Mouse (Mus musculus) intestine, embryonic 16.5 days (tissue): ENCODE measurements around the gene Trak2. TPM values are rescaled to one million over a fixed set of nuclear protein-coding genes. Genes with fewer than 3 reads are reported as not detected.

Source experiments
- ATAC-seq: fragments of 200-750 bp; cut with Nextera tagmentation; 2 replicates; pipeline ENCODE4 v1.8.0; 2017; ENCODE audit warnings: moderate TSS enrichment, moderate library complexity
- H3K27ac ChIP-seq: fragments of 300-500 bp; sonication (generic); 2 replicates; pipeline ENCODE4 v1.5.1; 2014; ENCODE audit warnings: mild to moderate bottlenecking, low read length
- H3K27me3 ChIP-seq: fragments of 300-500 bp; sonication (generic); replicated peaks from 2 replicates; pipeline ENCODE4 v1.6.1; 2014; ENCODE audit warnings: low read length, control low read depth, mixed read lengths; ENCODE audit not compliant: control insufficient read depth, insufficient read depth
- H3K36me3 ChIP-seq: fragments of 300-500 bp; sonication (generic); 2 replicates; pipeline ENCODE4 v1.6.1; 2014; ENCODE audit warnings: low read length, control low read depth; ENCODE audit not compliant: control insufficient read depth, insufficient read depth
- H3K4me1 ChIP-seq: fragments of 300-500 bp; sonication (generic); 2 replicates; pipeline ENCODE4 v1.6.1; 2014; ENCODE audit warnings: low read length, control low read depth, mixed read lengths; ENCODE audit not compliant: control insufficient read depth, insufficient read depth
- H3K4me2 ChIP-seq: fragments of 300-500 bp; sonication (generic); 2 replicates; pipeline ENCODE4 v1.6.1; 2014; ENCODE audit warnings: low read depth, low read length, control low read depth
- H3K4me3 ChIP-seq: fragments of 300-500 bp; sonication (generic); 2 replicates; pipeline ENCODE4 v1.5.1; 2014; ENCODE audit warnings: mild to moderate bottlenecking, low read length
- H3K9ac ChIP-seq: fragments of 300-500 bp; sonication (generic); 2 replicates; pipeline ENCODE4 v1.6.1; 2014; ENCODE audit warnings: low read depth, low read length
- H3K9me3 ChIP-seq: fragments of 300-500 bp; sonication (generic); 2 replicates; pipeline ENCODE4 v1.6.1; 2016; ENCODE audit warnings: low read length, control low read depth; ENCODE audit not compliant: control insufficient read depth
- WGBS: fragments of 180-500 bp; shearing (Covaris S2); extraction: QIAGEN DNeasy Blood & Tissue Kit; methylation state at CpG from one replicate; pipeline ENCODE4 v1.1.7; 2014; 5-methylcytosine and 5-hydroxymethylcytosine counted together
- polyA plus RNA-seq: library from polyadenylated mRNA; unstranded; fragments of >200 nt; fragmentation: Nextera tagmentation; extraction: Ambion mirVana; gene quantifications from 2 replicates; pipeline ENCODE4 v1.2.1, GENCODE M21; 2015

Trak2 gene
- polyA plus RNA-seq, 1 experiment from 2014 or later, result 9.1 TPM

GRCm38 (mm10) chr1:58956229-58956628, 17.0 kb downstream of the Trak2 start:
- Histone ChIP-seq H3K4me2 (no peak overlapping the region), H3K4me3 (no peak overlapping the region), H3K36me3 (no peaks in the 10 kb centered on the region), H3K4me1 (peaks cover 17% of the 10 kb centered on the region), H3K27me3 (no peaks in the 10 kb centered on the region), H3K27ac (no peak overlapping the region), H3K9me3 (no peaks in the 10 kb centered on the region), H3K9ac (no peak overlapping the region)
- WGBS, result 74% methylated on average over 9 of the region's 9 CpGs
- ATAC-seq, result no peak

- Histone ChIP-seq H3K27me3 (no peaks in the 10 kb centered on the region), H3K36me3 (no peaks in the 10 kb centered on the region), H3K9me3 (no peaks in the 10 kb centered on the region), H3K4me2 (no peak overlapping the region), H3K4me1 (peaks cover 20% of the 10 kb centered on the region), H3K4me3 (no peak overlapping the region), H3K9ac (no peak overlapping the region), H3K27ac (no peak overlapping the region)
- no peak for ATAC-seq
- WGBS, result 77% methylated on average over 3 of the region's 3 CpGs
Observed at GRCm38 (mm10) chr1:58955716-58956115, 17.5 kb downstream of the Trak2 start.

- Histone ChIP-seq H3K4me2 (no peak overlapping the region), H3K27me3 (no peaks in the 10 kb centered on the region), H3K4me1 (peaks cover 23% of the 10 kb centered on the region), H3K36me3 (no peaks in the 10 kb centered on the region), H3K4me3 (no peak overlapping the region), H3K9ac (no peak overlapping the region), H3K27ac (no peak overlapping the region), H3K9me3 (no peaks in the 10 kb centered on the region)
- 84% methylated on average over 8 of the region's 8 CpGs for WGBS
- no peak for ATAC-seq
Observed at GRCm38 (mm10) chr1:58954578-58955410, 18.4 kb downstream of the Trak2 start.

DNA sequence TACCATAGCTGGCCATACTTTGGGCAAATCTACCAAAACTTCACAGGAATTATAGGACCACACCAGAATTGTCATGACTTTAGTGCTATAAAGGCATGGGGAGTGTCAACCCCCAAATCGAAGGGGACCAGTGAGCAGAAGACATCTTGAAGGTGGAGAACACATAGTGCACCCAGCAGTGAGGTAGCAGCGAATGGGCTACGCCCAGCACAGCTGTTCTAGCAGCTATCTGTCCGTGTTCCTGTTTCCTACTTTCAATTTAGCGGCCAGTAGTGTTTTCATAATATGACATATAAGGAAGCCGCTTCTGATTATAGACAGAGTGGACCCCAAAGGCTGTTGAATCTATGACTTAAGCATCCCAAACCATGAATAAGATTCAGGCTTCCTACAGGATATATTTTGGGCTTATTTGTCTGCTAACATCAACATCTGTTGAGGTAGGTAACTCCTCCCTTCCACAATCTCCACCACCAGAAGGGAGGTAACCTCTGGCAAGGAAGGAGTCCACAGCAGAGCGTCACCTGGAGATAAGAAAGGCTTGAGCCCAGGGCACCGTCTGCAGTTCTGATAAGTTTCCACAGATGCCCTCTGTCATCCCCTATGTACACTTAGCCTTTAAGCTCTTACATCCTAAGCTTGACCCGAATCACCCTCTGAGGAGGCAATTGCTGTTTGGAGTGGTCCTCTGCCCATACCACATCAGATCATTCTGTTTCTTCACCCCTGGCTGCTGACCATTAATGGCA, 19.4 kb downstream of the Trak2 start:
- H3K9ac ChIP-seq, result no peak overlapping the region
- peaks cover 23% of the 10 kb centered on the region for H3K4me1 ChIP-seq
- no peaks in the 10 kb centered on the region for H3K27me3 ChIP-seq
- H3K27ac ChIP-seq, result no peak overlapping the region
- no peak overlapping the region for H3K4me3 ChIP-seq
- no peaks in the 10 kb centered on the region for H3K9me3 ChIP-seq
- no peak overlapping the region for H3K4me2 ChIP-seq
- 75% methylated on average over 9 of the region's 9 CpGs for WGBS
- no peaks in the 10 kb centered on the region for H3K36me3 ChIP-seq
- ATAC-seq, result peak; percentile 76

DNA sequence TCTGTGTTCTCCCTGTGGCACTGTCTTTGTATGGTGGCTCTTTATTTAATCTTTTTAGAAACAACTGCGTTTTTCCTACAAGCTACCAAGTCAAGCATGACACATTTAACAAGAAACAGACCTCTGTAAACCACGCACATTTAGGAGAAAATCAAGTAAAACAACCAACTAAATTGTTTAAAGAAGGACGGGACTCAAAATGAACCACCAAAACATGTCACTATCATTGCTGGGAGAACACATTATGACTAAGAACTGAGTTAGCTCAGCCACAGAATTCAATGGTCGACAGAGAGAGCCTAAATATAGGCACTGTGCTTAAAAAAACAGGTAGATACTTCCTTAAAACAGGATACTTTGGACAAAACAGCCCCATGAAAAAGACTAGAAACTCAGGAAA, 20.2 kb downstream of the Trak2 start:
- Histone ChIP-seq H3K27me3 (no peaks in the 10 kb centered on the region), H3K9ac (no peak overlapping the region), H3K4me3 (no peak overlapping the region), H3K4me2 (no peak overlapping the region), H3K9me3 (no peaks in the 10 kb centered on the region), H3K27ac (no peak overlapping the region), H3K4me1 (peaks cover 23% of the 10 kb centered on the region), H3K36me3 (no peaks in the 10 kb centered on the region)
- WGBS, result 46% methylated on average over 4 of the region's 4 CpGs
- ATAC-seq, result no peak

- Histone ChIP-seq H3K4me3 (no peak overlapping the region), H3K27ac (0 out of 2 replicates have a peak overlapping the region, but pooled peaks have one; percentile 34), H3K9ac (no peak overlapping the region), H3K27me3 (no peaks in the 10 kb centered on the region), H3K4me2 (no peak overlapping the region), H3K9me3 (no peaks in the 10 kb centered on the region), H3K4me1 (peaks cover 20% of the 10 kb centered on the region), H3K36me3 (no peaks in the 10 kb centered on the region)
- ATAC-seq, result no peak
- 83% methylated on average over 5 of the region's 5 CpGs for WGBS
Observed at GRCm38 (mm10) chr1:58952526-58952925, 20.7 kb downstream of the Trak2 start.

DNA sequence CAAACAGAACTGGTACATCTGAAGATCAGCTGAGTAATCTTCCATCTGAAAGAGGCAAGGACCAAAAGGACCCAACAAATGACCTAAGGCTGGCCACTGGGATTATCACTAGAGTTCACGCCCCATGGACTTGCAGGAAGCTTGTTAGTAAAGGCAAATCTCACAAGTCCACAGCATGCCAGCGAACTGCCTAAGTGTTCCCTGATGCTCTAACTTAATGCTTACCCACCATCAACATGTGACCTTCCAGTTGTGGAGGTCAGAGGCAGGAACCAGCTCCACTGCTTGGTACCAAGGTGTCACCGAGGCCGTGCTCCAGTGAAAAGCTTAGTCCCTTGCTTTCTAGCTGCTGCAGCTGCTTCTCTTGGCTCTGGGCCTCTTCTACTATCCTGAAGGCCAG, 21.4 kb downstream of the Trak2 start:
- Histone ChIP-seq H3K9ac (no peak overlapping the region), H3K27me3 (no peaks in the 10 kb centered on the region), H3K4me2 (no peak overlapping the region), H3K27ac (peak overlapping the region; percentile 34; the same call in 1 of the 2 replicates), H3K9me3 (no peaks in the 10 kb centered on the region), H3K4me1 (peaks cover 20% of the 10 kb centered on the region), H3K4me3 (no peak overlapping the region), H3K36me3 (no peaks in the 10 kb centered on the region)
- WGBS, result 64% methylated on average over 4 of the region's 4 CpGs
- no peak for ATAC-seq

DNA sequence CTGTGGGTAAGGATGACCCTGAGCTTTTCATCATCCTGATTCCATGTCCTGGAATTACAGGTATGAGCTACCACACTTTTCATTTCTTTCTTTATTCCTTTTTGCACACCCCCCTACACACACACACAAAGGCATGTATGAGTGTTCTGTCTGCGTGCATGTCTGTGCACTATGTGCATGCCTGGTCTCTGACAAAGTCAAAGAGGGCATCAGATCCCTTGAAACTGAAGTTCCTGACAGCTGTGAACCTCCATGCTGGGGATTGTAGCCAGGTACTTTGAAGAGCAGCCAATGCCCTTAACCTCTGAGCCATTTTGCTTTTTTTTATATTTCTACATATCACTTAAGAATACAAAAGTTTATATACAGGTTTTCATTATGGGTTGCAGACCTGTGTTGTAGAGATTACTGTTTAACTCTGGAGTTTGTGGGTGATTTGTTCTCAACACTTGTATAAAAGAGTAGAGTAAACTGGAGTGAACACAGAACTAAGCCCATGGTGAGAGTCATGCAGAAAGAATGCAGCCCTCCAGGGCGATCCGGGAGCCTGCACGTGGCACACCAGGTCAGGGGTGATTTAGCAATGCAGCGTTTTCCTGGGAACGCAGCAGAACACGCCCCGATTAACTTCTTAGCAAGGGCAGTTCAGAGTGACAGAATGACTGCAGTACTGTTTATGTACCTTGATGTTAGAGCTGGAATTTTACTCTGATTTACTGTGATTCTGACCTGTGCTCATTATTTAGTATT, 22.2 kb downstream of the Trak2 start:
- Histone ChIP-seq H3K27ac (0 out of 2 replicates have a peak overlapping the region, but pooled peaks have one; percentile 25), H3K4me3 (no peak overlapping the region), H3K4me1 (peaks cover 20% of the 10 kb centered on the region), H3K27me3 (no peaks in the 10 kb centered on the region), H3K36me3 (no peaks in the 10 kb centered on the region), H3K4me2 (no peak overlapping the region), H3K9me3 (no peaks in the 10 kb centered on the region), H3K9ac (no peak overlapping the region)
- WGBS, result 12% methylated on average over 8 of the region's 8 CpGs
- ATAC-seq, result peak; percentile 83

DNA sequence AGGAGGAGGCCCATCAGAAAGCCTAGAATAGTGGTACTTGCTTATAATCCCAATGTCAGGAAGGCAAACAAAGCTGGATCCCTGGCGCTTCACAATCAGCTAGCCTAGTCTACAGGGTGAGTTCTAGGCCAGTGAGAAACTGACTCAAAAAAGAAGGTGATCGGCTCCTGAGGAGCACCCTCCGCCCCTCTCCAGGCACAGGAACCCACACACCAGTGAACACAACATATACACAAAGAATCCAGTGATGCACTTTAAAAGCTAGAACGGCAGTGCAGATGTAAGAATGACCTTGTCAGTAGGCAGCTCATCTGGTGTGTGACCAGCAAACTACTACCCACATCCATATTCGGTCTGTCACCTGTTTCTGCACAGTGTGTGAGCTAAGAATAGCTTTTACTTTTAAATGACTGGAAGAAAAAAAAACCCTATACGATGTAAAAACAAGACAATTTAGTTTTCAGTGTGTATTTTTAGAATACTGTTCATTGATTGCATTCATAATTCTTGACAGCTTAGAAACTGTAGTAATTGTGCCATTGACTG, 23.6 kb downstream of the Trak2 start:
- Histone ChIP-seq H3K9ac (no peak overlapping the region), H3K4me2 (no peak overlapping the region), H3K4me1 (peaks cover 20% of the 10 kb centered on the region), H3K9me3 (no peaks in the 10 kb centered on the region), H3K36me3 (0 out of 2 replicates have a peak, but pooled peaks cover 2% of the 10 kb centered on the region), H3K4me3 (no peak overlapping the region), H3K27me3 (no peaks in the 10 kb centered on the region), H3K27ac (no peak overlapping the region)
- 84% methylated on average over 6 of the region's 6 CpGs for WGBS
- ATAC-seq, result no peak
